Mouse (Mus musculus): Measurements from ENCODE around the gene Ssbp3.

DNA sequence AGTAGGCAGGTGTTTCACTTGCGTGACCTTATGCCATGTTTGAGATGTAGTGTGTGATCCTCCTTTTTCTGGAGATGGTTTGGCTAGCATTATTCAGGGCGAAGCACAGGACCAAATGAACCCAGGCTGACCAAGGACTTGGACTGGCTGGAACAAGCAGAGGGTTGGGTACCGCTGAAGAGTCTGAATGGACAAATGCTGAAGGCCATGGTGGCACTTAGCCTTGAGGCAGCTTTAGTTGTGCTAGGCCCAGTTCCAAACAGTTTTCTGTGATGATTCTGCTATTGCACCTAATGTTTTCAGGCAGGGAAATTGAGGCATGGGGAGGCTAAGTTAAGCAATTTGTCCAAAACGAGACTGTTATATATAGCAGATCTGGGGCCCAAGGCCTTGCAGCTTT, 61.6 kb downstream of the Ssbp3 start:
- TF ChIP-seq GATA1 (IDR thresholded peaks at IDR 0.05; ENCODE audit: low read length): no peak
- TF ChIP-seq TAL1 (IDR thresholded peaks at IDR 0.05; ENCODE audit: low read length): no peak

Measured in erythroblast, embryonic 14.5 days (primary cell).